Mouse (Mus musculus) layer of hippocampus, adult 11-12 months (tissue): Measurements from ENCODE around the gene Baiap2.
A peak's percentile ranks its signal among the peaks of the same experiment; 100 is the strongest.

Experiments
- DNase-seq: peaks from one replicate; pipeline ENCODE4 v3.0.0; 2022; ENCODE audit warnings: low spot score

Baiap2 gene

GRCm38 (mm10) chr11:119942727-119943427, at the start of gene Baiap2:
Baiap2 (plus strand) TSS chr11:119942763.
- DNase-seq, result peak; percentile 98

GRCm38 (mm10) chr11:119893667-119894236, 48.8 kb upstream of the Baiap2 start:
- no peak for DNase-seq

- DNase-seq, result no peak
These were observed 47.9 kb upstream of the Baiap2 start for GRCm38 (mm10) chr11:119894634-119895033.

GRCm38 (mm10) chr11:119897041-119897440, 45.5 kb upstream of the Baiap2 start:
- DNase-seq, result no peak

- no peak for DNase-seq
These were observed 43.6 kb upstream of the Baiap2 start for GRCm38 (mm10) chr11:119898976-119899375.

GRCm38 (mm10) chr11:119901174-119901573, 41.4 kb upstream of the Baiap2 start:
- DNase-seq, result no peak

- DNase-seq, result no peak
These were observed 39.7 kb upstream of the Baiap2 start for GRCm38 (mm10) chr11:119902891-119903290.

- DNase-seq, result peak; percentile 81
These were observed 37.8 kb upstream of the Baiap2 start for GRCm38 (mm10) chr11:119904621-119905286.

GRCm38 (mm10) chr11:119905794-119906193, 36.8 kb upstream of the Baiap2 start:
- DNase-seq, result peak; percentile 18

- peak; percentile 41 for DNase-seq
These were observed 35.4 kb upstream of the Baiap2 start for GRCm38 (mm10) chr11:119907006-119907650.

GRCm38 (mm10) chr11:119907711-119908110, 34.9 kb upstream of the Baiap2 start:
- DNase-seq, result no peak

GRCm38 (mm10) chr11:119909436-119909835, 33.1 kb upstream of the Baiap2 start:
- DNase-seq, result peak; percentile 78

GRCm38 (mm10) chr11:119912845-119913244, 29.7 kb upstream of the Baiap2 start:
- DNase-seq, result no peak

- DNase-seq, result peak; percentile 90
These were observed 29.1 kb upstream of the Baiap2 start, which contains the start of gene Chmp6 for GRCm38 (mm10) chr11:119913291-119913934. Chmp6 (plus strand) TSS chr11:119913441.

GRCm38 (mm10) chr11:119913935-119914314, 28.6 kb upstream of the Baiap2 start:
- DNase-seq, result no peak

GRCm38 (mm10) chr11:119914381-119914780, 28.2 kb upstream of the Baiap2 start:
- no peak for DNase-seq

- no peak for DNase-seq
These were observed 26.9 kb upstream of the Baiap2 start for GRCm38 (mm10) chr11:119915666-119916065.

GRCm38 (mm10) chr11:119916102-119916790, 26.3 kb upstream of the Baiap2 start:
- DNase-seq, result no peak

- no peak for DNase-seq
These were observed 25.6 kb upstream of the Baiap2 start for GRCm38 (mm10) chr11:119916834-119917469.

GRCm38 (mm10) chr11:119918521-119918920, 24.0 kb upstream of the Baiap2 start:
- no peak for DNase-seq

GRCm38 (mm10) chr11:119919432-119919831, 23.1 kb upstream of the Baiap2 start:
- no peak for DNase-seq
